ENCODE assay signal across 10 mouse cellular contexts in genomic region chr10:119221631-119222030, GRCm38 (mm10). TPM values are rescaled to one million over a fixed set of nuclear protein-coding genes. Genes with fewer than 3 reads are reported as not detected.
DNase-seq lines count a peak whose midpoint lies in the region; ATAC-seq and TF ChIP-seq lines count a peak whose summit lies in the region.
"Had no signal": no experiment of that assay in that cellular context is flagged by ENCODE, and none has a peak within 500 bp of the region (broad histone marks: within the 10 kb centered on the region; RNA-seq: fewer than 3 reads in every experiment).

No protein-coding gene starts in this region.

- TF ChIP-seq POLR2A in lung, adult 2 months (IDR thresholded peaks at IDR 0.05; ENCODE audit: borderline replicate concordance, extremely low read depth, low read depth, low read length): no peak

- peaks cover 9% of the 10 kb centered on the region for H3K36me3 ChIP-seq in hindbrain, embryonic 16.5 days (ENCODE audit: control insufficient read depth, insufficient read depth, low read length)
- peaks cover 46% of the 10 kb centered on the region for H3K36me3 ChIP-seq in hindbrain, embryonic 13.5 days
- peaks cover 10% of the 10 kb centered on the region; the same call in 1 of the 2 replicates for H3K36me3 ChIP-seq in midbrain, embryonic 15.5 days (replicated peaks)
- peaks cover 85% of the 10 kb centered on the region for H3K36me3 ChIP-seq in midbrain, embryonic 10.5 days
- peaks cover 39% of the 10 kb centered on the region for H3K36me3 ChIP-seq in kidney, embryonic 16.5 days (ENCODE audit: insufficient read depth, low read length)

- no peak overlapping the region for H3K4me2 ChIP-seq in hindbrain, embryonic 16.5 days (ENCODE audit: low read length)
- H3K4me2 ChIP-seq in hindbrain, embryonic 13.5 days: no peak overlapping the region
- no peak overlapping the region for H3K4me2 ChIP-seq in midbrain, embryonic 15.5 days
- no peak overlapping the region for H3K4me2 ChIP-seq in kidney, embryonic 16.5 days (replicated peaks; ENCODE audit: low read depth, low read length)

- WGBS in hindbrain, embryonic 16.5 days: 57% methylated on average over 5 of the region's 5 CpGs
- 58% methylated on average over 5 of the region's 5 CpGs for WGBS in hindbrain, embryonic 13.5 days
- 41% methylated on average over 5 of the region's 5 CpGs for WGBS in midbrain, embryonic 15.5 days
- WGBS in midbrain, embryonic 10.5 days: 79% methylated on average over 5 of the region's 5 CpGs
- WGBS in kidney, embryonic 16.5 days: 73% methylated on average over 5 of the region's 5 CpGs
- 52% methylated on average over 5 of the region's 5 CpGs for WGBS in lung, adult 2 months

- no peaks in the 10 kb centered on the region for H3K9me3 ChIP-seq in hindbrain, embryonic 16.5 days (ENCODE audit: control insufficient read depth, low read length)
- H3K9me3 ChIP-seq in hindbrain, embryonic 13.5 days: no peaks in the 10 kb centered on the region
- H3K9me3 ChIP-seq in midbrain, embryonic 15.5 days: no peaks in the 10 kb centered on the region
- H3K9me3 ChIP-seq in midbrain, embryonic 10.5 days (replicated peaks): no peaks in the 10 kb centered on the region
- no peaks in the 10 kb centered on the region for H3K9me3 ChIP-seq in kidney, embryonic 16.5 days (ENCODE audit: low read length)

- H3K9ac ChIP-seq in hindbrain, embryonic 16.5 days (ENCODE audit: low read depth, low read length): no peak overlapping the region
- no peak overlapping the region; the same call in 1 of the 2 replicates for H3K9ac ChIP-seq in hindbrain, embryonic 13.5 days
- no peak overlapping the region for H3K9ac ChIP-seq in midbrain, embryonic 15.5 days
- no peak overlapping the region for H3K9ac ChIP-seq in kidney, embryonic 16.5 days (replicated peaks; ENCODE audit: low read length)

- no peak for TF ChIP-seq CTCF in lung, adult 2 months (IDR thresholded peaks at IDR 0.05; ENCODE audit: insufficient read depth, low read length)

- ATAC-seq in hindbrain, embryonic 16.5 days: 0 out of 2 replicates have a peak, but pooled peaks have one; percentile 48
- no peak for ATAC-seq in hindbrain, embryonic 13.5 days (ENCODE audit: low FRiP score)
- no peak for ATAC-seq in midbrain, embryonic 15.5 days (replicated peaks)
- ATAC-seq in kidney, embryonic 16.5 days (ENCODE audit: low FRiP score, low TSS enrichment): peak; percentile 63; the same call in 1 of the 2 replicates
- ATAC-seq: forebrain, embryonic 16.5 days had no signal

- H3K4me1 ChIP-seq in hindbrain, embryonic 16.5 days (ENCODE audit: control insufficient read depth, insufficient read depth, low read depth, low read length): peaks cover 8% of the 10 kb centered on the region; the same call in 1 of the 2 replicates
- peaks cover 15% of the 10 kb centered on the region for H3K4me1 ChIP-seq in hindbrain, embryonic 13.5 days (replicated peaks)
- peaks cover 11% of the 10 kb centered on the region for H3K4me1 ChIP-seq in midbrain, embryonic 15.5 days
- peaks cover 7% of the 10 kb centered on the region for H3K4me1 ChIP-seq in midbrain, embryonic 10.5 days
- H3K4me1 ChIP-seq in kidney, embryonic 16.5 days (ENCODE audit: insufficient read depth, low read length): 0 out of 2 replicates have a peak, but pooled peaks cover 5% of the 10 kb centered on the region
- H3K4me1 ChIP-seq in lung, adult 2 months (ENCODE audit: control insufficient read depth, insufficient read depth, low read length): peaks cover 4% of the 10 kb centered on the region; the same call in 1 of the 2 replicates

- H3K27ac ChIP-seq in hindbrain, embryonic 16.5 days (ENCODE audit: low read depth, low read length): no peak overlapping the region
- no peak overlapping the region for H3K27ac ChIP-seq in hindbrain, embryonic 13.5 days
- H3K27ac ChIP-seq in midbrain, embryonic 15.5 days: peak overlapping the region; percentile 29; the same call in 1 of the 2 replicates
- no peak overlapping the region for H3K27ac ChIP-seq in midbrain, embryonic 10.5 days (replicated peaks)
- no peak overlapping the region for H3K27ac ChIP-seq in kidney, embryonic 16.5 days (ENCODE audit: low read length)

- H3K4me3 ChIP-seq in hindbrain, embryonic 16.5 days (ENCODE audit: low read length): no peak overlapping the region
- no peak overlapping the region for H3K4me3 ChIP-seq in hindbrain, embryonic 13.5 days
- no peak overlapping the region for H3K4me3 ChIP-seq in midbrain, embryonic 15.5 days
- no peak overlapping the region for H3K4me3 ChIP-seq in midbrain, embryonic 10.5 days
- no peak overlapping the region for H3K4me3 ChIP-seq in kidney, embryonic 16.5 days (ENCODE audit: low read length)
- no peak overlapping the region for H3K4me3 ChIP-seq in lung, adult 2 months (replicated peaks; ENCODE audit: extremely low read depth, low read depth, low read length)

- DNase-seq in midbrain, embryonic 10.5 days (ENCODE audit: low spot score): no peak
- no peak for DNase-seq in spleen, postnatal 36 days (ENCODE audit: low spot score in 2 of 2)
- DNase-seq in lung, adult 2 months: no peak
- DNase-seq: adrenal gland, postnatal 14 days; left cerebral cortex, postnatal 4 days had no signal

- no peaks in the 10 kb centered on the region for H3K27me3 ChIP-seq in hindbrain, embryonic 16.5 days (replicated peaks; ENCODE audit: control insufficient read depth, insufficient read depth, low read length)
- no peaks in the 10 kb centered on the region for H3K27me3 ChIP-seq in hindbrain, embryonic 13.5 days
- no peaks in the 10 kb centered on the region for H3K27me3 ChIP-seq in midbrain, embryonic 15.5 days (replicated peaks)
- no peaks in the 10 kb centered on the region for H3K27me3 ChIP-seq in midbrain, embryonic 10.5 days (ENCODE audit: low read depth, poor library complexity, severe bottlenecking)
- no peaks in the 10 kb centered on the region for H3K27me3 ChIP-seq in kidney, embryonic 16.5 days (ENCODE audit: insufficient read depth, low read length)

RNA-seq across cellular contexts. Expression of gene Cand1, which starts 18.2 kb away (rescaled TPM):
- polyA plus RNA-seq in hindbrain, embryonic 16.5 days (2015; fragmentation: Nextera tagmentation; extraction: Ambion mirVana): 36.2 and 45.6 TPM in 2 replicates
- 42.5 and 44.3 TPM in 2 replicates for polyA plus RNA-seq in hindbrain, embryonic 13.5 days (2015; fragmentation: Nextera tagmentation; extraction: Ambion mirVana)
- polyA plus RNA-seq in midbrain, embryonic 15.5 days (2015; fragmentation: Nextera tagmentation; extraction: Ambion mirVana): 44.0 and 47.2 TPM in 2 replicates
- polyA plus RNA-seq in midbrain, embryonic 10.5 days (2016; fragmentation: Nextera tagmentation; extraction: Ambion mirVana): 92.6 and 93.3 TPM in 2 replicates
- polyA plus RNA-seq in kidney, embryonic 16.5 days (2015; fragmentation: Nextera tagmentation; extraction: Ambion mirVana): 50.7 and 60.3 TPM in 2 replicates
- polyA plus RNA-seq in lung, adult 2 months (2012; rRNA removed): 16.5 and 29.4 TPM in 2 replicates

Comparison
In these comparisons a context has a peak if more than half of its experiments do, and no peak if none do; other contexts are left out.
1. ATAC-seq: peak in hindbrain, embryonic 16.5 days (single experiment) and kidney, embryonic 16.5 days (single experiment); none in hindbrain, embryonic 13.5 days (single experiment) and midbrain, embryonic 15.5 days (single experiment).